Mouse (Mus musculus) spleen, postnatal 10 days (tissue): ENCODE results near the gene Negr1.

Experiments
- DNase-seq, 2 experiments: peaks; one replicate each; pipeline ENCODE4 v3.0.0; 2021 to 2022; ENCODE audit warnings: low spot score in 2 of 2

The Negr1 gene

GRCm38 (mm10) chr3:156903925-156904576, 342.5 kb downstream of the Negr1 start:
- no peak for DNase-seq

DNA sequence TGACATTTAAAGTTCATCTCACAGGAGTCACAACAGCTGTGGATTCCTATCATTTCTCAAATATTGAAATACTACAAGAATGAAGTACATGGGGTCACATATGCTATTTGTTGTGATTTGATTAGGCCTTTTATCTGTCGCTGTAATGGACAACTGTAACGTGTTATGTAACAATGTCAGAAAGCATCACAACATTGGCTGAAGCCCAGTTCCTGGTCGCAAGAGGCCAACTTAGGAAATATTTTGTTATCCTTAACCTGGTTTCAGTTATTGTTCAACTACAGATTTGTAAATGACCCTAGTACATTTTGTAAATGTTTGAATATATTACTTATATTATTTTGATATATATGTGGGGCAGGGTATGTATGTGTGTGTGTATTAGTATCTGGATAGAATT, 351.2 kb downstream of the Negr1 start:
- no peak for DNase-seq

- no peak for DNase-seq
Observed at GRCm38 (mm10) chr3:156921369-156921768, 359.8 kb downstream of the Negr1 start.

DNA sequence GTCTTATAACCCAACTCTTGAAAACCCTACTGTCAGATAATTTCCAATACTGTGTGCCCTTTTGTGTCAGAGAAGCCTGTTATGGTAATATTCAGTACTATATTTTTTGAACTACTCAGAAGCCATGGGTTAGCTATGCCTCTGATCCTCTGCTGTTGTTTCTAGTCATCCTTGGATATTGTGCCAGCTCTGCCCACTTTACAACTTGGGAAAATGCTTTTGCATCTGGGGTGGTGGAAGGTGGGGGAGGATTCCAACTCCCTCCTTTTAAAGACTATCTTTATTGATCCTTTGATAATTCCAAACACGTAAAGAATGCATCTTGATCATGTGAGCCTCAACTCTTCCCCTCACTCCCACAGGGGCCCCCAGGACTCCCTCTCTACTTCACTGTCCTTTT, 361.6 kb downstream of the Negr1 start:
- DNase-seq: no peak

- DNase-seq: no peak
Observed at GRCm38 (mm10) chr3:156925102-156925501, 363.5 kb downstream of the Negr1 start.

- DNase-seq: no peak
Observed at GRCm38 (mm10) chr3:156928396-156929061, 366.9 kb downstream of the Negr1 start.

DNA sequence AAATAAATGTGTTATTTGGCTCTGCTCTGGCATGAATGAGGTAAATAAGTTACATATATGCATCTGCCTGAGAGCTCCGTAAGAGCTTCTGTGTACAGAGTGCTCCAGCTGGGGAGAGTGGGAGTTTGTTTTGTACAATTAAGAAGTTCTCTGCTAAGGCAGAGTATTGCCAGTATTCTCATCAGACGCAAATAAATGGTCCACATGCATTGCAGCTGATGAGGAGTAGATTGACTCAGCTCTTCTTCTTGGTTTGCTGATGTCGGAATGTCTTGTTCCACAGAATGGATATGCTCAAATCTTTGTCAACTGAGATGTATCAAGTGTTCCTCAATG, 367.4 kb downstream of the Negr1 start:
- no peak for DNase-seq

DNA sequence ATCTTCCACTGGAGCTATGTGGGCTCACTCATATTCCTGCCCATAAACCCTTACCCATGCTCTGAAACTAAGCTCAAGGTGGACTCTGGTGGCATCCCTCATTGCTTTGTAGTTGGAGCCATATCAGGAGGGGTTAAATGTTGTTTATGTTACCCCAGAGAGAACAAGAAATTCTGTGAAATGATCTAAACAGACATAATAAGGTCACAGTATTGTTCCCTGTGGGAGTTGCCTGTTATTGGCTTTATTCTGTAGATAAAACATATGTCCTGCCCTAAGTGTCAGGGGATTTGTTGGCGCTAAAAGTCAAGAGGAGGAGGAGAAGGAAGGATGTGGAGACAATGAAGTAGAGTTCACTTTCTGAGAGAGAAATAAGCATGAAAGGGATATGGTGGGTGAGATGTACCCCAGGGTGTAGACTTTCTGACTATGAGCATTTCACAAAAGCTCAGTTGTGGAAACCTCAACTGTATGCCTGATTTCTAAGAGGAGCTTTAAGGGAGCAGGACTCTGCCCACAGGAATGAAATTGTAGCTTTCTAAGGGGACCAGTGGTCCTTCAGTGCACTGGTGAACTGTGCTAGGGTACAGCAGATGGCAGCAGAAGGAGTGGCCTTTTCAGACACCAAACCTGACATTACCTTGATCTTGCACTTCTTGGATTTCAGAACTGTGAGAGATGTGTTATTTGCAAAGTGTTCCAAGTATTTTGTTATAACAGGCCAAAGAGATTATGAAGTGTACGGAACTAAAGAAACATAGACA, 368.3 kb downstream of the Negr1 start:
- no peak for DNase-seq

DNA sequence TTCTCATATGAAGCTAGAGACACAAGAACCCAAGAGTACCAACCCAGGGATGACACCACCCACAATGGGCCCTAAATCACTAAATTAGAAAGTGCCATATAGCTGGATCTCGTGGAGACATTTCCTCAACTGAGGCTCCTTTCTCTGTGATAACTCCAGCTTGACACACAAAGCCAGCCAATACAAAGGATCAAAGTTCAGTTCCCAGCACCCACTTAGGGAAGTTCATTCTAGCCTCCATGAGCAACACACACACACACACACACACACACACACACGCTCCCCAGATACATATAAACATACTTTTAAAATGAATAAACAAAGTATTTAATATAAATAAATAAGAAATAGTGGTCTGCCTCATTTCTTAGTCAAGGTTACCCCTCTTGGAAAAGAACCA, 369.4 kb downstream of the Negr1 start:
- no peak for DNase-seq

- no peak for DNase-seq
Observed at GRCm38 (mm10) chr3:156931540-156931939, 369.9 kb downstream of the Negr1 start.

GRCm38 (mm10) chr3:156934778-156935290, 373.2 kb downstream of the Negr1 start:
- no peak for DNase-seq

GRCm38 (mm10) chr3:156947404-156947803, 385.8 kb downstream of the Negr1 start:
- no peak for DNase-seq

DNA sequence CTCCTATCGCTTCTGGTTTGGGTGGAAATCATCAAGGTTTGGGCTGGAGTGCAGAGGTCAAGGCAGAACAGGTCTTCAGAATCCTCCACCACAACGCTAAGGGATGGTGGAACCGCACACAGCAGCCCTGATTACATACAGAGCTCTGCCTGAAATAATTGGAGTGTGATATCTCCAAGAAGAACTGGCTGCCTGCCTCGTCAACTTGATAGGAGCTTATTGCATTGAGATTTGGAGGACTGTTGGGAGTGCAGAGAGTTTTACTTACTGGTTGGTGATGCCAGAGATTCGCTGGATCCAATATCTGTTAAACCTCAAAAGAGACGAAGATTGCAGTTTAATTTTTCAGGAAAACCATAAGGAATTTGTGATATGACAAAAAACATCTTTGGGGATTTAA, 391.4 kb downstream of the Negr1 start:
- no peak for DNase-seq

GRCm38 (mm10) chr3:156955094-156955493, 393.5 kb downstream of the Negr1 start:
- DNase-seq: no peak

DNA sequence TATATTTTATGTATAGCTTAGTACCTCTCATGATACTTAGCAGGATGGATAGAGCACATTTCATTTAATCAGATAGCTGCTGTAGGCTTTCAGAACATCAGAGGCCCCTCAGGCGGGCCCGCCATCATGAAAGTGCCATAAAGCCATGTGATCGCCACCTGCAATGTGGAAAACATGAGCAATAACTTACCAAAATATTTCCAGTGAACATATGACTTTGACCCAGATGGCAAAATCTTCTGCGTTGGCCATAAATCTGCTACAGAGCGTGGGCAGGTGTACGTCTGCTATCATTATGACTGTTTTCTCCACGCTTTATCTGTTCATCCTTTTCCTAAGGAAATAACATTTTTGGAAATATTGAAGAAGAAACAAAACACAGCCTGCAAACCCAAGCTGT, 397.0 kb downstream of the Negr1 start:
- no peak for DNase-seq

DNA sequence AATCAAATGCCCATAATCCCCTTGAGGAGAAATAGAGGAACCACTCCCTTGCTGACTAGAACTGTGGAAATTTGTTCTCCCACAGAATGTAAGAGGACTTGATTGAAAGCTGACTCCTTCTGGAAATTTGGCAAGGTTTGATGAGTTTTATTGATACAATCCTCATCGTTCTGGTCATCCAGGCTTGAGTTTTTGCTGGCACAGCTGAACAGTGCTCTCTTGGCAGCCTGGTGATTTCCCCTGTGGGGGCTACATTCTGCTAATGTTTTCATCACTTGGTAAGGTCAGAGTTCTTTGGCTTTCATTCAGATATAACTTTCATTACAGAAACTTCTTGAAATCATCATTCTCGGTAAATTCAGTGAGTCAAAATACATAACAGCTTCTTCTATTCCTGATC, 407.2 kb downstream of the Negr1 start:
- DNase-seq: no peak

DNA sequence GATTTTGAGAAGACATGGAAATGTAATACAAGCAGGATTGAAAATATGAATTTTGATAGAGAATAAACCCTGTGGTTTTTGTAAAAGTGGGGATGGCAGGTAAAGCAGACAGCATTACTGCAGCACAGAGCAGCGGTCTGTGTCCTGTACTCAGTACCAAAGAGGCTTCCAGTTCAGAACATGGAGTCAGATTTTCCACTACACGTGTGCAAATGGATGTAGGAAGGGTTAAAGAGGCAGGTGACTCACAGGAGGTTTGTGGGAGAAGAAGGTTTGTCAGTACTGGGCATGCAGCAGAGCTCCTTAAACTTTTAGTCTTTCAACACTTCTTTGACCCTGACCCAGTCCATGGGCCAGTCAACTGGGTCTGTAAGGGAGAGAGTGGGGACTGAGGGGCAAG, 409.5 kb downstream of the Negr1 start:
- no peak for DNase-seq

DNA sequence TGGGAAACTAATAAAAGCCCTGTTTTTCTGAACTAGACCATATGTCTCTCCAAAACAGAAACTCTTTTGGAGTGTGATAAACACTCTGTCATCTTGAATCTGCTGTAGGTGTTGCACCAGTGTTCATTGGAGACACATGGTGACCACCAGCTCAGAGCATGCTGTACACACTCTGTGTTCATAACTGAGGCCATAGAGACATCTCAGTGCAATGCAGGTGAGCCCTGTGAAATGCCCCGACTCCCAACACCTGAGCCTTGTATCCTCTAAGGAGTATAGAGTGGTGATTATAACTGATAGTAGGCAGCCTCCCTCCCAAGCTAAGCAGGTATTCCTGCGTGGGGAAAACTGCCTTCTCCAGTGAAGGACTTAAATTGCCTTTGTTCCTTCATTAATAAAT, 415.2 kb downstream of the Negr1 start:
- no peak for DNase-seq

GRCm38 (mm10) chr3:156980042-156980716, 418.6 kb downstream of the Negr1 start:
- no peak for DNase-seq

DNA sequence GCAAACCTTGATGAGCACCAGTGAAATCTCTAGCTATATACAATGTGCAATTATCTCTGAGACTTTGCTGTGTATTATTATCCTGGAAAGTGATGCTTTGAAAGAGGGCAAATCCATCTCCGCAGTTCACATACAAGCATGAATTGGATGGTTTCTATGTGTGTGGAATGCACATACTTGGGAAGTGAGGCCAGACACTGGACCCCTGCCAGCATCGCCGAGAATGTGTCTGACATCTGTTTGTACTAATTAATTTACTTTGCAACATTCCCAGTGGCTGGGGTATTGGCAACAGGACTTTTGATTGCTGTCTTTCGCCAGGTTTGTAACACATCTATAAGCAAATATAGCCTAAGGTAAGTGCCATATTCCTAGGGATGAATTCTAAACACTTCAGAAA, 420.5 kb downstream of the Negr1 start:
- DNase-seq: no peak

- no peak for DNase-seq
Observed at GRCm38 (mm10) chr3:156987113-156987512, 425.5 kb downstream of the Negr1 start.

GRCm38 (mm10) chr3:156992171-156992570, 430.6 kb downstream of the Negr1 start:
- DNase-seq: no peak
